Mouse (Mus musculus) ES-E14 (cell line): ENCODE data around the gene Crkl. TPM values are rescaled to one million over a fixed set of nuclear protein-coding genes. Genes with fewer than 3 reads are reported as not detected.

Source experiments
- DNase-seq: peaks from one replicate; pipeline ENCODE4 v3.0.0-alpha.2; 2013; ENCODE audit warnings: low read depth, low spot score
- H3K27ac ChIP-seq: 2 replicates; pipeline ENCODE4 v1.5.1; 2012; ENCODE audit warnings: low read depth, mild to moderate bottlenecking, low read length, moderate library complexity, mixed read lengths; ENCODE audit not compliant: poor library complexity, insufficient read depth, severe bottlenecking
- H3K36me3 ChIP-seq: 2 replicates; pipeline ENCODE4 v1.6.1; 2012; ENCODE audit warnings: mild to moderate bottlenecking, low read length, moderate library complexity, mixed read lengths; ENCODE audit not compliant: control insufficient read depth, poor library complexity, insufficient read depth, severe bottlenecking
- H3K4me1 ChIP-seq, 2 experiments: fragments of 150-350 bp in 1 of 2; sonication (generic) in 1 of 2; 2 replicates each; pipeline ENCODE4 v1.6.1; 2012; ENCODE audit warnings: low read length in 2 of 2, mild to moderate bottlenecking in 1 of 2, mixed read lengths in 1 of 2; ENCODE audit not compliant: control insufficient read depth in 2 of 2, insufficient read depth in 2 of 2, poor library complexity in 1 of 2
- H3K4me3 ChIP-seq, 2 experiments: fragments of 150-350 bp in 1 of 2; sonication (generic) in 1 of 2; 2 replicates each; pipeline ENCODE4 v1.5.1; 2012; ENCODE audit warnings: low read length in 2 of 2, low read depth in 1 of 2, mild to moderate bottlenecking in 1 of 2, mixed read lengths in 1 of 2; ENCODE audit not compliant: insufficient read depth in 1 of 2, poor library complexity in 1 of 2, severe bottlenecking in 1 of 2
- H3K9ac ChIP-seq: 2 replicates; pipeline ENCODE4 v1.6.1; 2012; ENCODE audit warnings: low read depth, mild to moderate bottlenecking, low read length, mixed read lengths; ENCODE audit not compliant: poor library complexity, insufficient read depth, severe bottlenecking
- H3K9me3 ChIP-seq: fragments of 150-350 bp; sonication (generic); 2 replicates; pipeline ENCODE4 v1.6.1; 2012; ENCODE audit warnings: low read depth, mild to moderate bottlenecking, low read length; ENCODE audit not compliant: control insufficient read depth, insufficient read depth
- CHD2 ChIP-seq: IDR thresholded peaks from 2 replicates; pipeline ENCODE4 v1.6.1; 2014; ENCODE audit warnings: mild to moderate bottlenecking, low read depth, low read length, inconsistent platforms
- HCFC1 ChIP-seq: IDR thresholded peaks from 2 replicates; pipeline ENCODE4 v1.6.1; 2012; ENCODE audit warnings: low read length, inconsistent platforms, borderline replicate concordance; ENCODE audit not compliant: insufficient read depth
- MAFK ChIP-seq: IDR thresholded peaks from 2 replicates; pipeline ENCODE4 v1.6.1; 2014; ENCODE audit warnings: mild to moderate bottlenecking, low read depth, low read length, inconsistent platforms; ENCODE audit not compliant: insufficient read depth
- ZC3H11A ChIP-seq: IDR thresholded peaks from 2 replicates; pipeline ENCODE4 v1.6.1; 2012; ENCODE audit warnings: low read depth, mild to moderate bottlenecking, inconsistent platforms, low read length, borderline replicate concordance
- ZNF384 ChIP-seq: IDR thresholded peaks from 2 replicates; pipeline ENCODE4 v1.6.1; 2012; ENCODE audit warnings: low read depth, low read length, inconsistent platforms
- in situ Hi-C, 2 experiments: fragments of 600-800 bp; cut with MboI; formaldehyde crosslinking; loops; one replicate each; pipeline ENCODE4 v1.15.1; 2025; ENCODE audit warnings: low sequenced_read_pairs in 2 of 2, inconsistent platforms in 1 of 2; ENCODE audit not compliant: unreplicated experiment in 2 of 2
- total RNA-seq: library from RNA; depleted of rRNA; stranded (reverse); fragments of 300-350 nt; gene quantifications from 2 replicates; pipeline ENCODE4 v1.2.3, GENCODE M21; 2012

The Crkl gene
- total RNA-seq, 1 experiment: 28.2 TPM

DNA sequence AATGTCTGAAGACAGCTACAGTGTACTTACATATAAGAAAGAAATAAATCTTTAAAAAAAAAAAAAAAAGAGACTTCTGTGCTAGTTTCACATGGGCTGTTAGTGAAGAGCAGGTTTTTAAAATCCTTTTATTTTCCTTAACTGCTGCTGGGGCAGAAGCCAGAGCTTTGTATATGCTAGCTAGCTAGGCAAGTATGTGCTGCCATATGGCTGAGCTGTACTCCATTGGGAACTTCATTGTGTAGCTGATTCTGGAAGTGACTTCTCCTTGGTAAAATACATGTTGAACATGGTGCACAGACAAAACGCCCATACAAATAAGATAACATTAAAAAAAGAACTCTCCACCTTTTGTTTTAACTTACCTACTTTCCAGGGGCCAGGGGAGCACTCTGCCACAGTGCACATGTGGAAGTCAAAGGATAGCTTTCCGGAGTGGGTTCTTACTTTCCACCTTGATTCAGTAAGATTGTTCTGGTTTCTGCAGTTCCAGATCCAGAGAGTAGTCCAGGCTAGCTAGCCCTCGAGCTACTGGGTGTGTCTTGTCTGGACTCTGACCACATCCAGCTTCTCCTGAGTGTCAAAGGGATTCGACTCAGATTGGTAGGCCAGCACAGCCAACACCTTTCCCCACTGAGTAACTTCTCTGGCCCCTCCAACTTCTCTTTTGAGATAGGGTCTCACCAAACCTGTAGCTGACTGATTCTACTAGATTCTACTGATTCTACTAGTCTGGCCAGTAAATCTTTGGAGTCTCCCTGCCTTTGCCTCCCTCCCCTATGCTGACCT is 15.3 kb downstream of the Crkl start:
- peaks cover 11% of the 10 kb centered on the region for H3K36me3 ChIP-seq
- no peak for TF ChIP-seq HCFC1
- no peak for TF ChIP-seq ZC3H11A
- no peak for TF ChIP-seq ZNF384
- TF ChIP-seq MAFK: no peak
- TF ChIP-seq CHD2: no peak
- no peak overlapping the region for H3K4me3 ChIP-seq
- H3K4me1 ChIP-seq: no peaks in the 10 kb centered on the region
- H3K9ac ChIP-seq: no peak overlapping the region
- in situ Hi-C loops: no loop called here
- H3K9me3 ChIP-seq: no peaks in the 10 kb centered on the region
- H3K27ac ChIP-seq: no peak overlapping the region
- no peak for DNase-seq

DNA sequence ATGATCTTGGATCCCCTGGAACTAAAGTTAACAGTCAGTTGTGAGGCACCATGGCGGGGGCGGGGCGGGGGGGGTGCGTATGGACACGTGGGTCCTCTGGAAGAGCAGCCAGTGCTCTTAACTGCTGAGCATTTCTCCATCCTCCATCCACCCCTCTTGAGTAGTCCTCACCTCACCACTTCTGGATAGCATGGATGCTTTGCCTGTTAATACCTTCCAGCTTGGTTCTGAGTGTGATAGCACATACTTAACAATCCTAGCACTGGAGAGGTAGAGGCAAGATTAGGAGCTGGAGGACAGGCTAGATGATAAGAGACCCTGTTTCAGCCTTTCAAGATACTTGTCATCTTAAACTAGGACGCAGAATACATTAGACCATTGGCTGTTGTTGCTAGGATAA is 20.7 kb downstream of the Crkl start:
- no peaks in the 10 kb centered on the region for H3K9me3 ChIP-seq
- H3K4me3 ChIP-seq: no peak overlapping the region
- peaks cover 14% of the 10 kb centered on the region for H3K36me3 ChIP-seq
- in situ Hi-C loops: no loop called here
- H3K9ac ChIP-seq: no peak overlapping the region
- H3K27ac ChIP-seq: no peak overlapping the region
- TF ChIP-seq ZC3H11A (no peak), MAFK (no peak), CHD2 (no peak), ZNF384 (no peak), HCFC1 (no peak)
- DNase-seq: no peak
- H3K4me1 ChIP-seq: no peaks in the 10 kb centered on the region

DNA sequence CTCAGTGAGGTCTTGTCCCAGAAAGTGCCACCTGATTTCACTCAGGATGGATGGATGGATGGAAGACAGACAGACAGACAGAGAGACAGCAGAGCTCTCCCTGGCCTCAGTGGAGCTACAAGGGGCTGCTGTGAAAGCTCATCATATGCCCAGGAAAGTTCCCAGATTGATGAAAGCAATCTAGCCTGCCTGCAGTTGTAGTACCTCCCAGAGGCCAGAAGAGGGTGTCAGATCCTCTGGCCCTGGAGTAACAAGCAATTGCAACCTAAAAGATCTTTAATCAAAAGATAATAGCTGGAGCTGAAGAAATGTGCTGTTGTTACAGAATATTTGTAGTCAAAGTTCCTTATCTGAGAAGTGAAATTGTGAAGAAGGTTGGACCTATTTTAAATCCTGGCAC is 22.3 kb downstream of the Crkl start:
- Histone ChIP-seq H3K27ac (no peak overlapping the region), H3K9ac (no peak overlapping the region; the same call in 1 of the 2 replicates), H3K9me3 (no peaks in the 10 kb centered on the region), H3K4me1 (peaks cover 2 to 5% of the 10 kb centered on the region in 2 experiments; a peak in 1 of 4 replicates), H3K4me3 (no peak overlapping the region), H3K36me3 (peaks cover 11% of the 10 kb centered on the region)
- in situ Hi-C loops: no loop called here
- TF ChIP-seq HCFC1: no peak
- no peak for TF ChIP-seq MAFK
- TF ChIP-seq ZC3H11A: no peak
- TF ChIP-seq ZNF384: no peak
- TF ChIP-seq CHD2: no peak
- peak; percentile 35 for DNase-seq

DNA sequence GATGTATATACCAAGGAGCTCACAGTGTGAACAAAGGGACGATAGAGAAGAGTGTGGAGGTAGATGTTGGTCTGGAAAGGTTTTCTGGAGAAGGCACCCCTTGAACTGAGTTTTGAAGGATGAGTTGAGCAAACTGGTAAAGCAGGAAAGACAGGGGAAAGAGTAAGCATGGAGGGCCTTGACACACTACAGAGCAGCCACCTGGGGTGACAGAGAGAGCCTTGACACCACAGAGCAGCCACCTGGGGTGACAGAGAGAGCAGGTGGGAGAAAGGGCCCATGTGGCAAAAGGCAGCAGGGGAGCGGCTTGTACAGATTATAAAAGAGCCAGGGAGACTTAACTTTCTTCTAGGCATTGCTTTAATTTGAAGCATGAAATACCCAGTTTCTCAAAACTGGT is 23.0 kb downstream of the Crkl start:
- H3K27ac ChIP-seq: no peak overlapping the region
- no peak for DNase-seq

More for the DNA sequence above, 23.0 kb downstream of the Crkl start:
- Histone ChIP-seq H3K9ac (no peak overlapping the region), H3K4me3 (no peak overlapping the region), H3K4me1 (peaks cover 2 to 5% of the 10 kb centered on the region in 2 experiments; a peak in 1 of 4 replicates), H3K9me3 (no peaks in the 10 kb centered on the region), H3K36me3 (peaks cover 9% of the 10 kb centered on the region)
- TF ChIP-seq ZC3H11A (no peak), HCFC1 (no peak), ZNF384 (no peak), CHD2 (no peak), MAFK (no peak)
- in situ Hi-C loops: no loop called here
